Mouse (Mus musculus) adrenal gland, postnatal 4 days (tissue): Measurements from ENCODE around the gene Atg4b. TPM values are rescaled to one million over a fixed set of nuclear protein-coding genes. Genes with fewer than 3 reads are reported as not detected.
"Not testable (repeated sequence)": the region's sequence is repeated elsewhere in the genome, so short reads cannot be mapped to it uniquely, and the experiment has no call there.

Experiments
- DNase-seq, 2 experiments: peaks; one replicate each; pipeline ENCODE4 v3.0.0; 2021 to 2022; ENCODE audit warnings: low spot score in 2 of 2, mixed read lengths in 2 of 2
- total RNA-seq, 2 experiments: library from RNA; stranded (reverse); gene quantifications; 2 replicates each; pipeline ENCODE4 v1.2.3; 2021

Gene Atg4b
- total RNA-seq, 2 experiments from 2014 or later, result 79.9 to 87.1 TPM

- no peak for DNase-seq
Measured at GRCm38 (mm10) chr1:93755291-93755610, 4.0 kb downstream of the Atg4b start.

- DNase-seq, result no peak
Measured at GRCm38 (mm10) chr1:93755618-93756017, 4.3 kb downstream of the Atg4b start.

DNA sequence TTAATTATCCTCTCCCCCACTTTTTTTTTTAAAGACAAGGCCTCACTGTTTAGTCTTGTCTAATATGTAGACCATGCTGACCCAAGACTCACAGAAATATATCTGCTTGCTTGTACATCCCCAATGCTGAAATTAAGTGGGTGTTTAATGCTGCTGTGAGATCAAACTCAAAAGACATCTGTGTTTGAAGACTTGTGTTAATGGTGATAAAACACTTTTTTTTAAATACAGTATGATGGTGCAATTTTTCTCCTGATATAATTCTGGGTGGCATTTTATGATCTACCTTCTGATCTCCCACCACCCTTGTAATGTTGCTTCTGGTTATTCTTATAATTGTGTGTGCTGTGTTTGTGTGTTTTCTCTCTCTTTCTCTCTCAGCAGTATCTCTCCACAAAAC is 4.9 kb downstream of the Atg4b start:
- DNase-seq, result no peak

DNA sequence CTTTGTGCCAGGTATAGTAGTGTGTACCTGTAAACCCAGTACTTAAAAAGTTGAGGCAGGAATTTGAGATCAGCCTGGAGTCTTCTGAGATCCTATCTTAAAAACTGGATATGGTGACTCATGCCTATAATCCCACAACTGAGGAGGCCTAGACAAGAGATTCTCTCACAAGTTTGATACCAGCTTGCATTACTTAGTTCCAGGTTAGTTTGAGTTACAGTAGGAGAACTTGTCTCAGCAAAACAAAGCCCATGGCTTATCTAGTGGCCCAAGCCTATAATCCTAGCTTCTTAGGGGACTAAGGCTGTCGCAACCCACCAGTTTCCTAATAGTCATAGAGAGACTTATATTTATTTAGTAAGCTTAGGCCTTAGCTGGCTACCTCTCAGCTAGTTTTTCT is 8.8 kb downstream of the Atg4b start:
- no peak for DNase-seq

DNA sequence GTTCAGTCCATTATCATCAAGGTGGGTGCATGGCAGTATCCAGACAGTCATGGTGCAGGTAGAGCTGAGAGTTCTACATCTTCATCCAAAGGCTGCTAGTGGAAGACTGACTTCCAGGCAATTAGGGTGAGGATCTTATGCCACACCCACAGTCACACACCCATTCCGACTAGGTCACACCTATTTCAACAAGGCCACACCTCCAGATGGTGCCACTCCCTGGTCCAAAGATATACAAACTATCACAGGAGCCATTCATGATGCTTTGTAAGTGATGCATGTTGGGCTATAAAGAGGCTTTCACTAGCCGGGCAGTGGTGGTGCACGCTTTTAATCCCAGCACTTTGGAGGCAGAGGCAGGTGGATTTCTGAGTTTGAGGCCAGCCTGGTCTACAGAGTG is 12.2 kb downstream of the Atg4b start:
- not testable (repeated sequence) for DNase-seq

- no peak for DNase-seq
Measured at GRCm38 (mm10) chr1:93764871-93765591, 13.7 kb downstream of the Atg4b start.

GRCm38 (mm10) chr1:93767600-93767999 is 16.3 kb downstream of the Atg4b start:
- DNase-seq, result no peak

DNA sequence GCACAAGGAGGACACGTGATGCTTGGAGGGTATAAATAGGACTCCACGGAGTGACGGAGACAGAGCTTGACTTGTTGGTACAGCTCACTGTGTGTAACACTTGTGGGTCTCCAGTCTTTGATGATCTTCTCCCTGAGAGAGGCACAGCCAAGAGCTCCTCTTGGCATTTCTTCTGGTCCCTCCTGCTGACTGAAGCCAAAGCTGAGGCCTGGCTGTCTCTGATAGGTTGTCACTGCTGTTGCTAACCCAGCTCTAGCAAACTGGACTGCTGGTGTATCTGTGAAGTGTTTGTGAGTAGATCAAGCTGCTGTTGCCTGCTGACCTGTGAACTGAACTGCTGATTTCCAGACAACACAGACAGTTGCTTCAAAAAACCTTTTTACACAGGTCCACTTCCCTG is 18.6 kb downstream of the Atg4b start:
- no peak for DNase-seq

DNA sequence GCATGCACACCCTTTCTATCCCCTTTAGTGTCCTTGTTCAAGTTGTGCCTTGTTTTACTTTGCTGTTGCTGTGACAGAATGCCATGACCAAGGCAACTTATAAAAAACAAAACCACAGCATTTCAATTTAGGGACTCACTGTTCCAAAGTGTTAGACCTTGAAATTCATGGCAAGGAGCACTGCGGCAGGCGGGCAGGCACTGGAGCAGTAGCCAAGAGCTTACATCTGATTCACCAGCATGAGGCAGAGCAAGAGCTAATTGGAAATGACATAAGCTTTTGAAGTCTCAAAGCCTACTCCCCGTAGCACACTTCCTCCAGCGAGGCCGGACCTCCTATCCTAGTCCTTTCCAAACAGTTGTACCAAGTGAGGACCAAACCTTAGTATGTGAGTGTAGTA is 25.4 kb downstream of the Atg4b start:
- DNase-seq, result no peak

- no peak for DNase-seq
Measured at GRCm38 (mm10) chr1:93786912-93787311, 35.6 kb downstream of the Atg4b start.

DNA sequence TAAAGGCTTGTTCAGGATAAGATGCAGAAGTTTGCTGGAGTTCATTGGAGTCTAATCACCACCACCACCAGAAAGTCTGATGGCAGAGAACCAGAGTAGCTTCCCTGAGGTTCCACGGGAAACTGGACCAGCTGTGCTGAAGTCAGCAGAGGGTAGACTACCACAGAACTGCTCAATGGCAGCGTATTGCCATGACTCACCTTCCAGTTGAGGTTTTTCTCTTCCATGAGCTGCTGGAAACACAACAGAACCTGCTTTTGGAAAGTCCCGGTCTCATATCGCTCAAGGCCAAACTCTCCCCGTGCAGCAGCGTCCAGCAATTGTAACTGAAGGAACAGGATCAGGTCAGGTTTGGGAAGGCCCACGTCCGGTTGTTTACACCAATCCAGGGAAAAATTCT is 43.2 kb downstream of the Atg4b start:
- DNase-seq, result no peak

DNA sequence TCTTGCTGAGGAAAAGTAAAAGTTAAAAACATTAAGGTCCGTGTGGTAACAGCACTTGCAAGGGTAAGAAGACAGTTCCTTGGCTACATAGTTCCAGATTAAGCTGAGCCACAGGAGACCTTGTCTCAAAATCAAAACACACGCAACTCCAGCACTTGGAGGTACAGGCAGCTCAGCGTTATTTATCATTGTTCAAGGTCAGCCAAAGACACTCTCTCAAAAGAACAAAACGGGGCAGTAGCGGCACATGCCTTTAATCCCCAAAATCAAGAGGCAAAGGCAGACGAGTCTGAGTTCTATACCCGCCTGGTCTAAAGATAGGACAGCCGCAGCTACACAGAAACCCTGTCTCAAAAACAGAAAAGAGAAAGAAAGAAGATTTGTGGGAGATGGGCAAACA is 44.6 kb downstream of the Atg4b start:
- DNase-seq, result no peak

GRCm38 (mm10) chr1:93800670-93801503 is 49.6 kb downstream of the Atg4b start:
- no peak for DNase-seq

GRCm38 (mm10) chr1:93801741-93802238 is 50.5 kb downstream of the Atg4b start, which contains the start of gene Dtymk:
Gene Dtymk (minus strand): TSS chr1:93801934.
- DNase-seq, result peak; percentile 53 to 80

- no peak for DNase-seq
Measured at GRCm38 (mm10) chr1:93802771-93803170, 51.5 kb downstream of the Atg4b start.

GRCm38 (mm10) chr1:93803556-93804507 is 52.5 kb downstream of the Atg4b start, which contains the start of gene Ing5:
Gene Ing5 (plus strand): TSS chr1:93803965.
- DNase-seq, result peak; percentile 100

- no peak for DNase-seq
Measured at GRCm38 (mm10) chr1:93804818-93805217, 53.5 kb downstream of the Atg4b start.

GRCm38 (mm10) chr1:93805221-93805951 is 54.1 kb downstream of the Atg4b start:
- no peak for DNase-seq

GRCm38 (mm10) chr1:93808871-93809270 is 57.6 kb downstream of the Atg4b start:
- no peak for DNase-seq

DNA sequence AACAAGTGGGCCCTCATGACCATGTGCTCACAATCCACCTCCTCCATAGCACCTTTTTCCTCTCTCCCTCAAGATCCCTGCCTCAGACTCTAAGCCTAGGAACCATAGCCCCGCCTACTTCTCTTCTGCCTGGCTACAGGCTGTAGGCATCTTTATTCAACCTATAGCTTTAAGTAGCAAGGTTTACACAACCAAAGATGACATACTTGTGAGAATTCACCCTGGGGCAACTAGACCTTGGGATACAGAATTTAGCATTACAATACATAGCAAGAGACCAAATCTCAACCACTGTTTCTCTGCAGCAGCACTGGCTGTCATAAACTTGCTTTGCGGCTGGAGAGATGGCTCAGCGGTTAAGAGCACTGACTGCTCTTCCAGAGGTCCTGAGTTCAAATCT is 58.7 kb downstream of the Atg4b start:
- DNase-seq, result no peak
